Mouse (Mus musculus) liver, embryonic 14.5 days (tissue): ENCODE measurements around the gene Ube2q1.

ENCODE experiments used
- CTCF ChIP-seq: IDR thresholded peaks from 2 replicates; pipeline ENCODE4 v1.5.1; 2016; ENCODE audit warnings: antibody characterized with exemption, low read depth, control low read depth
- EP300 ChIP-seq: IDR thresholded peaks from 2 replicates; pipeline ENCODE4 v1.6.1; 2016; ENCODE audit warnings: antibody characterized with exemption, low read depth

DNA sequence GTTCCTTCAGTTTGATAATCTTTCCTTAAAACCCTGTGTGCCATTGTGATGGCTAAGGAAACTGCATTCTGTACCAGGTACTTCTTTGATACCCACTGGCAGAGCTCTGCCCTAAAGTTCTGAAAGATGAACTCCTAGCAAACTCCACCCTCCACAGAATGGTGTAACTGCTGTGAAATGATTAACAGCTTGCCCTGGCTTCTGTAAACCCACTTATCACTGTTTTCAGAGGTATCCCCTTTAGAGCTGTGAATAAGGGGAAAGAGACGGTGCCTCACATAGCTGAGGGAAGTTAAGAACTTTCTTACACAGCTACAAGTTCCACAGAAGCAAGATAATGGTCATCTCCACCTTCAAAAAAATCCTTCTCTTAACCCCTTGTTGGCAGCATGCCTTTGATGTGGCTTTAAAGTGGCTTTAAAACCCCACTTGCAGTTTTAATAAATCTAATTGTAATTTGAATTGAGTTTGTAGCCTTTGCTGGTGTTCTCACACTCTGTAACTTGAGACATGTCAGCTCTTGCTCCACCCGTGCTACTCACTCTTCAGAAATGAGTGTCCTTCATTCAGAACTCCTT, 2.9 kb upstream of the Ube2q1 start:
- TF ChIP-seq CTCF, result no peak
- no peak for TF ChIP-seq EP300
